Mouse (Mus musculus) G1E-ER4 (cell line): ENCODE results near the gene Ip6k1. TPM values are rescaled to one million over a fixed set of nuclear protein-coding genes. Genes with fewer than 3 reads are reported as not detected.

Experiments used
- GATA1 ChIP-seq: IDR thresholded peaks from one replicate; pipeline ENCODE4 v1.8.0; 2012; ENCODE audit warnings: low read length, inconsistent platforms
- polyA plus RNA-seq: library from polyadenylated mRNA; stranded (reverse); fragments of >175 nt; gene quantifications from 2 replicates; pipeline ENCODE4 v1.2.3, GENCODE M21; 2012

Gene Ip6k1
- polyA plus RNA-seq, 1 experiment: 109 TPM

DNA sequence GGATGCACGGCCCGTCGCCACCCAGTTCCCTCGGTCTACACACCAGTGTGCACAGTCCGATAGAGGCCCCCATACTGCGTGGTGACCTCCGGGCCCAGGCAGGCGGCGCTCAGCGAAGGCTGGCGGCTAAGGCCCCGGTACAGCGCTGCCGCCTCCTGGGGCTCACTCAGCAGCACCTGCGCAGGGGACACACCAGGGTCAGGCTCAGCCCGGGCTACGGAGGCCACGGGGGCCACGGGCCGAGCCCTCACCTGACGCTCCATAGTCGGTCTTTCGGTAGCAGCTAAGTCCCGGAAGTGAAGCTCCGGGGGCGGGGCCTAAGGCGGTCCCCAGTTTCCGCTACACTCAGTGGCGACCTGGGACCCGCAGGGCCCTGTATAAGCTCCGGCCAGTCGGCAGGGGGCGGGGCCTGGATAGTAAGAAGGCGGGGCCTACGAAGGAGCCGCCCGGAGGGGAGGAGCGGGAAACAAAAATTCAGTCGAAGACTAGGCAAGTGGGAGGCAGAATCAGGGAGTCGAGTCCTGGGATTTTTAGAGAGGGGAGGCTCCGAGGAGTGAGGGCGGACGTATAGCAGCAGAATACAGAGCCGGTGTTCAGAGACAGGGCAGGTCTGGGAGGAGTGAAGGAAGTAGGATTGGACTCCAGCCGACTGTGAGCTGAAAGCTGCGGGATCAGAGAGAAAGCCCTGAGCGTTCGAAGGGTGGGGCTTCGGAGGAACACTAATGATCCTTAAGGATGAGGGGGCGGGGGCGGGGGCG is 92.1 kb downstream of the Ip6k1 start, which contains the start of gene Apeh:
Gene Apeh, minus strand, starts transcription at position 423 of the 758 bp plus-strand sequence.
- TF ChIP-seq GATA1: no peak

DNA sequence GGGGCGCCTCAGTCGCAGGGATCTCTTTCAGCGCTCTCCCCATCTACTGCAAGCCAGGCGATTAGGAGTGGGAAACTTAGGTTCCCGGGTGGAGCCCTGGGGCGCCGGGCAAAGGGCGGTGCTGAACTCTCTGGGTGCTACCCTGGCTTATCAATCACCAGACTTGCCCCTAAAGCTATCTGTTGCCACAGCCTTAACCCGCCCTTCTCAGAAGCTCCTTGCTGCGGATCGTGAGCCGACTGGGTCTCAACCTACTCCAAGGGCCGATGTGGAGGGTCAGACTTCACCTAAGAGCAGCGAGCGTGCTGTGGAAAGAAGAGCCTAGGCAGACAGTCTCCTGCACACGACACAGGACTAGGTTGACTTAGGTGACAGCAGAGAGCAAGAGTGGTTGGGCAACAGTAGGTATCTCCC is 92.7 kb downstream of the Ip6k1 start:
- TF ChIP-seq GATA1: peak; percentile 52

DNA sequence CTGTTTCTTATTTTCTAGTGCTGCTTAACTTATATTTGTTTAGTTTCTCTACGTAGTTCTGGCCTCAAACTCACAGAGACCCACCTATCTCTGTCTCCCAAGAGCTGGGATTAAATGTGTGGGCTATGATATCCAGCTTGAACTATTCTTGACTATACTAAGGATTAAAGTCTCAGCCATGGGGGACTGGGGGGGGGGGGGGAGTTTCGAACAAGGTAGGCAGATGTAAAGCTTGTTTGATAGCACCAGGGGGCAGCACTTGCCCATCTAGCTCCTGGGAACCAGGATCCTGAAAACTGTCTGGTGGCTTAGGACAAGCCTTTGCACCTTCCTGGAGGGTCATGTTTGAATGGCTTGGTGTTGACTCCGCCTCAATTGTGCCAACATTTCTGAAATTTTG is 93.2 kb downstream of the Ip6k1 start:
- no peak for TF ChIP-seq GATA1

DNA sequence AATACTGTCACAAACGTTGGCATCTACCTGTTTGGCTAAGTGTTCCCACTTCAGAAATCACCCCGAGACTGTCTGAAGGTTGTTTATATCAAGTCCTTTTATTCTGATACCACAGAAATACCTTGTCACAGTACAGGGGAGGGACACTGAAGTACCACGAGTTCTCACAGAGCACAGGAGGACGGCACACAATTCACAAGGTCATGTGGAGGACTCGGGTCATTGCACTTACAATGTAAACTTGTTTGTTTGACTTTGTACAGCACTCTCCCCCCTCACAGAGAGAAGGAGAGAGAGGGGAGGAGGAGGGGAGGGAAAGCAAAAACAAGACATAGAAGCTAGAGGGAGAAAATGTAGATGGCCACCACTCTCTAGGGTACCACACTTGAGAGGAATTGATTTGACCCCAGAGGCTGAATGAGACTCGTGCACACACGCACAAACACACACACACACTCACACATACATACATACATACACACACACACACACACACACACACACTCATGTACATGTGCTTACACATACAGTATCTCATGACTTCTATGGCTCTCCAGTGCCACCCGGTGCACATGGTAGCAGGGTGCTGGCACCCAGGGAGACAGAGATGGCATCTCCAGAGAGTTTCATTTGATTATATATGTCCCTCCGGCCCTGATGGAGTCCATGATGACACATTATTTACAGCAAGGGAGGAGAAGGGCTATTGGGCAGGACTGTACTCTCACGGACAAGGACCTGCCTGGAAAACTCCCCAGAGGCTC is 93.8 kb downstream of the Ip6k1 start:
- no peak for TF ChIP-seq GATA1

Other genes with a start within 250 kb of the Ip6k1 start
- 16.1 and 25.4 TPM in 2 replicates for gene Rbm5, start 231.5 kb upstream of the Ip6k1 start, polyA plus RNA-seq
- gene Rbm6, start 129.3 kb upstream of the Ip6k1 start, polyA plus RNA-seq: 24.8 and 40.9 TPM in 2 replicates
- 12.3 and 12.7 TPM in 2 replicates for gene Mon1a, start 114.3 kb upstream of the Ip6k1 start, polyA plus RNA-seq
- gene Mst1r, start 95.6 kb upstream of the Ip6k1 start, polyA plus RNA-seq: 0.02 TPM in 1 of 2 replicates, not detected in the other
- gene Actl11, start 74.0 kb upstream of the Ip6k1 start, polyA plus RNA-seq: not detected in 2 replicates
- gene Camkv, start 66.8 kb upstream of the Ip6k1 start, polyA plus RNA-seq: not detected in 2 replicates
- gene Traip, start 52.4 kb upstream of the Ip6k1 start, polyA plus RNA-seq: 4.1 and 9.1 TPM in 2 replicates
- 23.2 and 52.7 TPM in 2 replicates for gene Uba7, start 27.0 kb upstream of the Ip6k1 start, polyA plus RNA-seq
- gene Gm20661, start 19.4 kb upstream of the Ip6k1 start, polyA plus RNA-seq: 0.10 and 0.19 TPM in 2 replicates
- 104 and 110 TPM in 2 replicates for gene Inka1, start 16.6 kb upstream of the Ip6k1 start, polyA plus RNA-seq
- 0.38 and 0.67 TPM in 2 replicates for gene Cdhr4, start 10.0 kb upstream of the Ip6k1 start, polyA plus RNA-seq
- 0.08 and 0.28 TPM in 2 replicates for gene Gm20662, start 6.2 kb upstream of the Ip6k1 start, polyA plus RNA-seq
- 7.7 and 10.5 TPM in 2 replicates for gene Gmppb, start 46.7 kb downstream of the Ip6k1 start, polyA plus RNA-seq
- gene Amigo3, start 50.7 kb downstream of the Ip6k1 start, polyA plus RNA-seq: 0.24 and 0.32 TPM in 2 replicates
- 9.2 and 12.4 TPM in 2 replicates for gene Mst1, start 77.9 kb downstream of the Ip6k1 start, polyA plus RNA-seq
- gene Rnf123, start 80.8 kb downstream of the Ip6k1 start, polyA plus RNA-seq: 25.7 and 84.5 TPM in 2 replicates
- gene Apeh, start 92.1 kb downstream of the Ip6k1 start, polyA plus RNA-seq: 70.8 and 89.8 TPM in 2 replicates
- 5.2 and 8.1 TPM in 2 replicates for gene Bsn, start 187.9 kb downstream of the Ip6k1 start, polyA plus RNA-seq